Mouse (Mus musculus) C2C12 (cell line): ENCODE data around the gene Olfml2a. TPM values are rescaled to one million over a fixed set of nuclear protein-coding genes. Genes with fewer than 3 reads are reported as not detected.

Experiments used
- H3K27me3 ChIP-seq: one replicate; pipeline ENCODE4 v1.6.1; 2011; ENCODE audit not compliant: control insufficient read depth, insufficient read depth, insufficient read length
- H3K36me3 ChIP-seq: one replicate; pipeline ENCODE4 v1.6.1; 2011; ENCODE audit not compliant: control insufficient read depth, insufficient read depth
- H3K4me3 ChIP-seq: one replicate; pipeline ENCODE4 v1.5.1; 2011; ENCODE audit warnings: mild to moderate bottlenecking, control low read depth; ENCODE audit not compliant: poor library complexity, insufficient read depth, severe bottlenecking
- H3K79me2 ChIP-seq: one replicate; pipeline ENCODE4 v1.6.1; 2011; ENCODE audit not compliant: control insufficient read depth, insufficient read depth
- H3K79me3 ChIP-seq: one replicate; pipeline ENCODE4 v1.6.1; 2011; ENCODE audit warnings: low read depth, control low read depth
- H3ac ChIP-seq: one replicate; pipeline ENCODE3; 2011; ENCODE audit warnings: low read depth; ENCODE audit not compliant: control insufficient read depth, insufficient read length
- CEBPB ChIP-seq: IDR thresholded peaks from one replicate; pipeline ENCODE4 v1.6.1; 2011; ENCODE audit warnings: low read depth, mild to moderate bottlenecking, control low read depth, moderate library complexity
- CTCF ChIP-seq: IDR thresholded peaks from one replicate; pipeline ENCODE4 v1.5.1; 2011; ENCODE audit not compliant: control insufficient read depth, insufficient read depth, insufficient read length
- FOSL1 ChIP-seq: IDR thresholded peaks from one replicate; pipeline ENCODE4 v1.8.0; 2011; ENCODE audit warnings: mild to moderate bottlenecking, low read length; ENCODE audit not compliant: poor library complexity, insufficient read depth, severe bottlenecking
- MAX ChIP-seq: IDR thresholded peaks from one replicate; pipeline ENCODE4 v1.6.1; 2011; ENCODE audit warnings: mild to moderate bottlenecking, control low read depth
- MYOD1 ChIP-seq: IDR thresholded peaks from one replicate; pipeline ENCODE4 v1.6.1; 2011; ENCODE audit warnings: low read depth; ENCODE audit not compliant: control insufficient read depth, insufficient read length
- MYOG ChIP-seq: IDR thresholded peaks from one replicate; pipeline ENCODE4 v1.6.1; 2011; ENCODE audit not compliant: control insufficient read depth, insufficient read length; ENCODE audit errors: extremely low read depth
- USF1 ChIP-seq: IDR thresholded peaks from one replicate; pipeline ENCODE4 v1.6.1; 2011; ENCODE audit warnings: low read depth, mild to moderate bottlenecking, control low read depth, moderate library complexity
- long read RNA-seq, 2 experiments: library from polyadenylated mRNA; unstranded; transcript quantifications; one replicate each; pipeline ENCODE4 v2.0.0; 2019 to 2020
- polyA plus RNA-seq: library from polyadenylated mRNA; unstranded; fragments of >200 nt; fragmentation: generic; extraction: Trizol; gene quantifications from one replicate; pipeline ENCODE4 v1.2.1, GENCODE M21; 2012; ENCODE audit warnings: missing spikeins

Olfml2a gene
- polyA plus RNA-seq = not detected
- long read RNA-seq, experiment 1, full-length matches to known transcripts = 1 of 4 reads
- long read RNA-seq, experiment 1, partial matches to known transcripts = 2 of 4 reads
- long read RNA-seq, experiment 1, other reads (novel, unspliced or antisense) = 1 of 4 reads
- long read RNA-seq, experiment 2, partial matches to known transcripts = 0 of 1 reads
- long read RNA-seq, experiment 2, other reads (novel, unspliced or antisense) = 1 of 1 reads

DNA sequence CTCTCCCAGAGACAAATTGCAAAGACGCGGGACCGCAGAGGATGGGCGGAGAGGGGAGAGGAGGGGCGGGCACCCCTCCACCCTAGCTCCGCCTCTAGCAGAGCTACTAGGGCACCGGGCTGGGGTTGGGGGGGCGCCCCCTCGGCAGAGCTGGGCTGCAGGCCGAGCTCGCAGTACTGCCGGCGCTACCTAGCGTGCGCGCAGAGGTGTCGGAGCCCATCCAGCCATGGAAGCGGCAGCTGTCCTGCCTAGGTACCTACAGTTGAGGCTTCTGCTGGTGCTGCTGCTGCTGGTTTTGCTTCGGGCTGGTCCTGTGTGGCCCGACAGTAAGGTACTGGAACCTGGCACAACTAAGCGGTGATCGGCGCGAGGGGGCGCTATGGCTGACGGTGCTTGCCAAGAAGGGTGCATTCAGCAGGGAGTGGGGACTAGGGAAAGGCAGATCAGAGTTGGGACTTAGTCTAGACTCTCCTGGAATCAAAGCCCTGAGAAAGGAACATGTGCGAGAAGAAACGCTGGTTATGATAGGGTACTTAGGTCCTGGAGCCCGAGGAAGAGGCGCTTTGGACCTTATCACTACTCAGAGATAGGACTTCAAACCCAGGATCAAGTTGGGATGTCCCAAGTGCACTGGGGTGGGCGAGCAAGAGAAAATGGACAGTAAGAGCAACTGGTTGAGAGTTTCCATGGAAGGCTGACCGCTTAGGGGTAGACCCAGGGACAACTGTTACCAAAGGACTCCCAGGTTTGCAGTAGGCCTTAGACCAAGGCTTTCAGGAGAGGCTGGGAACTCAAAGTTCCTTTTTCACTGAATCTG, at the start of gene Olfml2a:
TSS of gene Olfml2a (plus strand) at position 128 of the 817 bp plus-strand sequence.
- Histone ChIP-seq H3K4me3 (no peak within 1 kb of the TSS), H3K79me2 (no peaks in the 10 kb centered on the region), H3K79me3 (no peaks in the 10 kb centered on the region), H3K27me3 (no peaks in the 10 kb centered on the region), H3K36me3 (no peaks in the 10 kb centered on the region), H3ac (no peak within 1 kb of the TSS)
- TF ChIP-seq CTCF = peak; percentile 26
- no peak for TF ChIP-seq CEBPB
- no peak for TF ChIP-seq MYOG
- no peak for TF ChIP-seq USF1
- TF ChIP-seq MYOD1 = no peak
- no peak for TF ChIP-seq MAX
- TF ChIP-seq FOSL1 = no peak

DNA sequence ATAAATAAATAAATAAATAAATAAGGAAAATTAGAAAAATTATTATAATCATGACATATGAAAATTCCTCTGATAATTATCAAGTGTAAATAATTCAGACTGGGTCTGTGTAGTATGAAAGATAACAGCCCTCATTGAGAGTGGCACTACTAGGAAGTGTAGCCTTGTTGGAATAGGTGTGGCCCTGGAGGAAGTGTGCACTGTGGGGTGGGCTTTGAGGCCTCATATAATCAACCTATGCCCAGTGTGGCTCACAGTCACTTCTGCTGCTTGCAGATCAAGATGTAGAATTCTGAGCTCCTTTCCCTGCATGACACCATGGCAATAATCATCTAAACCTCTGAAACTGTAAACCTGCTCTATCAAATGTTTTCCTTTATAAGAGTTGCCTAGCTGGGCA, 28.9 kb upstream of the Olfml2a start:
- Histone ChIP-seq H3K27me3 (no peaks in the 10 kb centered on the region), H3K4me3 (no peak overlapping the region), H3ac (no peak overlapping the region), H3K79me2 (peaks cover 12% of the 10 kb centered on the region), H3K36me3 (no peaks in the 10 kb centered on the region), H3K79me3 (peaks cover 5% of the 10 kb centered on the region)
- TF ChIP-seq USF1 = no peak
- no peak for TF ChIP-seq MYOD1
- TF ChIP-seq MYOG = no peak
- TF ChIP-seq FOSL1 = no peak
- TF ChIP-seq CEBPB = no peak
- no peak for TF ChIP-seq MAX
- no peak for TF ChIP-seq CTCF

DNA sequence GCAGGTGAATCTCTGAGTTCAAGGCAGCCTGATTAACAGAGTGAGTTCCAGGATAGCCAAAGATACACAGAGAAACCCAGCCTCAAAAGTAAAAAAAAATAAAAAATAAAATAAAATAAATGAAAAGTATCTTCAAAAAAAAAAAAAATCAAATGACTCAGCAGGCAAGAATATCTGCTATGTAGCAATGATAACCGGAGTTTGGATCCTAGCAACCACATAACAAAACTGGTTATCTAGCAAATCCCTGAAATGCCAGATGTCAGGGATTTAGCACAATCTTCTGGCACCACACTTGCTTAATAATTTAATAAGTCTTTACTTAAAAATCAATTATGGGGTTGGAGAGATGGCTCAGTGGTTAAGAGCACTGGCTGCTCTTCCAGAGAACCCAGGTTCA, 27.5 kb upstream of the Olfml2a start:
- Histone ChIP-seq H3ac (no peak overlapping the region), H3K4me3 (no peak overlapping the region), H3K27me3 (no peaks in the 10 kb centered on the region), H3K79me3 (peaks cover 5% of the 10 kb centered on the region), H3K36me3 (no peaks in the 10 kb centered on the region), H3K79me2 (peaks cover 14% of the 10 kb centered on the region)
- TF ChIP-seq USF1 = no peak
- no peak for TF ChIP-seq MYOG
- TF ChIP-seq CTCF = no peak
- no peak for TF ChIP-seq MYOD1
- TF ChIP-seq MAX = no peak
- TF ChIP-seq CEBPB = no peak
- TF ChIP-seq FOSL1 = no peak

DNA sequence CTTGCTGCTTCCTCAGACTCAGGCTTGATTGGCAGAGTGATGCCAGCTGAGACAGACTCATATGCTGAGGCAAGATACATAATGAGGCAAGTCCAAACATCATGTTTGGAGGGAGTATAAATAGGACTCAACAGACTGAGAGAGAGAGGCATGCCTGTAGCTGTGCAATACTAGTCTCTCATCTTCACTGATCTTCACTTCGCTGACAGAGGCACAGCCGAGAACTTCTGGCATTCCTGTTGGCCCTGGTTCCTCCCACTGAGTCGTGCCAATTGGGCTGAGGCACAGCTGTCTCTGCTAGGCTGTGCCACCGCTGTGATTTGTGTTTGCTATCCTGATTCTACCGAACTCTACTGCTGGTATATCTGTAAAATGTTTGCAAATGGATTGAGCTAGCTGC, 25.7 kb upstream of the Olfml2a start:
- H3ac ChIP-seq = no peak overlapping the region
- H3K4me3 ChIP-seq = no peak overlapping the region
- no peaks in the 10 kb centered on the region for H3K27me3 ChIP-seq
- H3K36me3 ChIP-seq = no peaks in the 10 kb centered on the region
- TF ChIP-seq MYOG = no peak
- no peak for TF ChIP-seq MYOD1
- H3K79me2 ChIP-seq = peaks cover 26% of the 10 kb centered on the region
- peaks cover 8% of the 10 kb centered on the region for H3K79me3 ChIP-seq

DNA sequence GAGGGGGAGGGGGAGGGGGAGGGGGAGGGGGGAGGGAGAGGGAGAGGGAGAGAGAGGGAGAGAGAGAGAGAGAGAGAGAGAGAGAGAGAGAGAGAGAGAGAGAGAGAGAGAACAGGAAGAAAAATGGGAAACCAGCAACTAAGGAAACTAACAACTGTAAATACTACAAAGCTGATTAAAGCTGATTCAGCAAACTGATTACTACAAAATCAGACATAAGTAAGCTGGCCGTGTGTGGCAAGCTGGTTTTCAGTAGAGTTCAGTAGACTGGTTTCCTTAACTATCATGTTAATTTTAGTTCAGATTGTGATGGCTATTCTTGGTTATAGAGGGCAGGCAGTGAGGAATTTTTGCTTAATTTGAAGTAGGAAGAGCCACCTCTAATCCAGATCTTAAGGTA, 23.2 kb upstream of the Olfml2a start:
- H3ac ChIP-seq = no peak overlapping the region
- no peaks in the 10 kb centered on the region for H3K27me3 ChIP-seq
- TF ChIP-seq CTCF (no peak), MYOG (no peak), CEBPB (no peak), FOSL1 (no peak), MAX (no peak), USF1 (no peak), MYOD1 (no peak)
- peaks cover 8% of the 10 kb centered on the region for H3K79me3 ChIP-seq
- no peaks in the 10 kb centered on the region for H3K36me3 ChIP-seq
- no peak overlapping the region for H3K4me3 ChIP-seq
- H3K79me2 ChIP-seq = peaks cover 33% of the 10 kb centered on the region

DNA sequence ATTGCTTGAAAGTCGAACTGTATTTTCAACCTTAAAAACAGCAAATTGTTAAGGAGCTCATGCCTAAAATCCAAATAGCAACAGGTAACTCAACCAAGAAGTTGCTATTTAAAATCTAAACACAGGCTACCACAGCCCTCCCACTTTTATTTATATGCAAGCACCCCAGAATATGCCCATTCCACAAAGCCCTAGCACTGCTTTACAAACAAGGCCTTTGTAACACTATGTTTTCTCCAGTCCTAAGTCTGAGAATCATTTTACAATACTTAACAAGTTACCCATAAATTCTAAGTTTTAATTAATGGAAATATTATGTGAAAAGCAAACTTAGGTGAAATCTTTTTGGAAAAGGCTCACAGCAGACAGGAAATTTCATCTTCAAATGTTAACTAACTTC, 17.3 kb upstream of the Olfml2a start:
- Histone ChIP-seq H3K79me3 (peaks cover 3% of the 10 kb centered on the region), H3K27me3 (no peaks in the 10 kb centered on the region), H3ac (no peak overlapping the region), H3K79me2 (peaks cover 43% of the 10 kb centered on the region), H3K36me3 (no peaks in the 10 kb centered on the region), H3K4me3 (no peak overlapping the region)
- TF ChIP-seq CEBPB = no peak
- TF ChIP-seq FOSL1 = no peak
- no peak for TF ChIP-seq MAX
